Mouse (Mus musculus) adrenal gland, postnatal 4 days (tissue): Measurements from ENCODE around the gene Prss43. TPM values are rescaled to one million over a fixed set of nuclear protein-coding genes. Genes with fewer than 3 reads are reported as not detected.
"Not testable (repeated sequence)": the region's sequence is repeated elsewhere in the genome, so short reads cannot be mapped to it uniquely, and the experiment has no call there.

Source experiments
- DNase-seq, 2 experiments: peaks; one replicate each; pipeline ENCODE4 v3.0.0; 2021 to 2022; ENCODE audit warnings: low spot score in 2 of 2, mixed read lengths in 2 of 2
- long read RNA-seq, 2 experiments: library from polyadenylated mRNA; stranded (forward); transcript quantifications; one replicate each; pipeline ENCODE4 v2.0.0; 2021
- total RNA-seq, 2 experiments: library from RNA; stranded (reverse); gene quantifications; 2 replicates each; pipeline ENCODE4 v1.2.3; 2021

The Prss43 gene
- not detected for total RNA-seq
- long read RNA-seq, experiment 1: 0 reads
- long read RNA-seq, experiment 2: 0 reads

- DNase-seq: no peak
Measured at GRCm38 (mm10) chr9:110826390-110826789, at the start of gene Prss43. Prss43 (plus strand) TSS chr9:110826690.

- DNase-seq: no peak
Measured at GRCm38 (mm10) chr9:110778100-110778499, 48.4 kb upstream of the Prss43 start.

- DNase-seq: no peak
Measured at GRCm38 (mm10) chr9:110778559-110778958, 47.9 kb upstream of the Prss43 start.

- DNase-seq: no peak
Measured at GRCm38 (mm10) chr9:110779242-110779913, 47.1 kb upstream of the Prss43 start.

- DNase-seq: peak; percentile 89 to 95
Measured at GRCm38 (mm10) chr9:110781256-110781721, 45.2 kb upstream of the Prss43 start.

GRCm38 (mm10) chr9:110781731-110782130, 44.8 kb upstream of the Prss43 start:
- peak; percentile 72 to 86 for DNase-seq

- no peak for DNase-seq
Measured at GRCm38 (mm10) chr9:110783611-110784010, 42.9 kb upstream of the Prss43 start.

GRCm38 (mm10) chr9:110788169-110788568, 38.3 kb upstream of the Prss43 start:
- no peak for DNase-seq

GRCm38 (mm10) chr9:110790462-110790861, 36.0 kb upstream of the Prss43 start:
- DNase-seq: no peak

- DNase-seq: no peak
Measured at GRCm38 (mm10) chr9:110797013-110797412, 29.5 kb upstream of the Prss43 start.

GRCm38 (mm10) chr9:110797866-110798265, 28.6 kb upstream of the Prss43 start, which contains the start of gene Prss42:
Prss42 (plus strand) TSS chr9:110798166.
- no peak for DNase-seq

- DNase-seq: no peak
Measured at GRCm38 (mm10) chr9:110800834-110801479, 25.5 kb upstream of the Prss43 start.

- DNase-seq: no peak
Measured at GRCm38 (mm10) chr9:110803294-110803693, 23.2 kb upstream of the Prss43 start.

- DNase-seq: no peak
Measured at GRCm38 (mm10) chr9:110810051-110810450, 16.4 kb upstream of the Prss43 start.

GRCm38 (mm10) chr9:110813789-110814188, 12.7 kb upstream of the Prss43 start, which contains the start of gene Prss44:
Prss44 (plus strand) TSS chr9:110813994.
- no peak for DNase-seq

- DNase-seq: not testable (repeated sequence)
Measured at GRCm38 (mm10) chr9:110820546-110820945, 5.9 kb upstream of the Prss43 start.

GRCm38 (mm10) chr9:110821436-110821835, 5.1 kb upstream of the Prss43 start:
- no peak for DNase-seq

- no peak for DNase-seq
Measured at GRCm38 (mm10) chr9:110825426-110825825, 1.1 kb upstream of the Prss43 start.

GRCm38 (mm10) chr9:110825832-110826231, 658 bp upstream of the Prss43 start:
- DNase-seq: no peak

- no peak for DNase-seq
Measured at GRCm38 (mm10) chr9:110833021-110833420, 6.5 kb downstream of the Prss43 start.

GRCm38 (mm10) chr9:110834411-110834810, 7.9 kb downstream of the Prss43 start, which contains the start of gene Prss45:
Prss45 (plus strand) TSS chr9:110834588.
- no peak for DNase-seq

GRCm38 (mm10) chr9:110834961-110835360, 8.5 kb downstream of the Prss43 start:
- DNase-seq: no peak
